Mouse (Mus musculus): ENCODE results near the gene Abhd17c. TPM values are rescaled to one million over a fixed set of nuclear protein-coding genes. Genes with fewer than 3 reads are reported as not detected.

The Abhd17c gene
- total and polyA plus RNA-seq, 3 experiments = 33.5 to 55.7 TPM; not detected in 1

DNA sequence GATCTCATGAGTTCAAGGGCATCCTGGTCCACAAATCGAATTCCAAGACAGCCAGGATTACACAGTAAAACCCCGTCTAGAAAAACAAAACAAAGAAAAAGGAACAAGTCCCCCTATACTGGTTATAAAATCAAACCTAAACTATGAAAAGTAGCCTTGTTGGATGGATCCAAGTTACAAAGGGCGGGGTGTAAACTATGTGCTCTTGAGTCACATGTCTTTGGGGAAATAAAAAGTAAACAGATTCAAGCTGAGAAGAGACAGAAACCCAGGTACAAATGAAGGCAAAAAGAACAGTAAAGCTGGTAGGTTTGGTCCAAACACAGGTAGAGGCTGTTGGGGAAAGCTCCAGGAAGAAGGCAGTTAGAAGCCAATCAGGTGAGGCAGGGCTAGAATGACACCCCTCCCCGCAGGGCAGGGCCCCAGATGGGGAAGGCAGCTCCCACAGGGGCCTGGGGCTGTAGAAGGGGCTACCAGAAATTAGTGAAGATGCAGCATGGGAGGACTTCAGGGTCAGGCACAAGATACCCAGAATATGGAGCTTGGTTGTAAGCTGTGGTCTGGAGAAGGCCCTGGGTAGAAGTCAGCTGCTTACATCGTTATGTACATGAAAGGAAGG, 31.4 kb downstream of the Abhd17c start:
- DNase-seq (ENCODE audit: low read depth, low spot score) = no peak
- H3K36me3 ChIP-seq (ENCODE audit: control insufficient read depth in 1 of 2, insufficient read depth in 2 of 2, low read length in 2 of 2) = peaks cover 0 to 52% of the 10 kb centered on the region in 2 experiments; a peak in 2 of 4 replicates
- no peak for TF ChIP-seq POLR2AphosphoS2 (IDR thresholded peaks at IDR 0.05; ENCODE audit: low read length)
- no peak for TF ChIP-seq USF1 (IDR thresholded peaks at IDR 0.05; ENCODE audit: low read depth, low read length)
- no peak for TF ChIP-seq JUND (IDR thresholded peaks at IDR 0.05; ENCODE audit: low read depth, low read length)
- TF ChIP-seq MYC (IDR thresholded peaks at IDR 0.05; ENCODE audit: low read depth, low read length) = no peak
- no peak for TF ChIP-seq CHD2 (IDR thresholded peaks at IDR 0.05; ENCODE audit: low read length)
- TF ChIP-seq NELFE (IDR thresholded peaks at IDR 0.05; ENCODE audit: low read depth, low read length) = no peak
- no peak for TF ChIP-seq CHD1 (IDR thresholded peaks at IDR 0.05; ENCODE audit: low read depth, low read length)
- TF ChIP-seq ZNF384 (IDR thresholded peaks at IDR 0.05; ENCODE audit: low read depth, low read length) = no peak
- TF ChIP-seq USF2 (IDR thresholded peaks at IDR 0.05; ENCODE audit: borderline replicate concordance in 1 of 2, insufficient read depth in 1 of 2, low read depth in 1 of 2, low read length in 2 of 2) = no peak
- TF ChIP-seq MAX (IDR thresholded peaks at IDR 0.05; ENCODE audit: low read length) = no peak
- TF ChIP-seq GABPA (IDR thresholded peaks at IDR 0.05; ENCODE audit: low read depth, low read length) = no peak
- no peak for TF ChIP-seq MAFK (IDR thresholded peaks at IDR 0.05; ENCODE audit: borderline replicate concordance, low read depth, low read length)
- TF ChIP-seq RAD21 (IDR thresholded peaks at IDR 0.05; ENCODE audit: low read depth, low read length) = no peak
- no peak for TF ChIP-seq MAZ (IDR thresholded peaks at IDR 0.05; ENCODE audit: low read depth, low read length)
- no peak for TF ChIP-seq ZC3H11A (IDR thresholded peaks at IDR 0.05; ENCODE audit: low read depth, low read length)
- TF ChIP-seq ELF1 (IDR thresholded peaks at IDR 0.05; ENCODE audit: low read depth, low read length) = no peak
- H3K9ac ChIP-seq (ENCODE audit: control insufficient read depth, low read depth, low read length, poor library complexity, severe bottlenecking) = no peak overlapping the region
- H3K9me3 ChIP-seq (replicated peaks; ENCODE audit: insufficient read depth, low read length) = no peaks in the 10 kb centered on the region
- H3K27me3 ChIP-seq (ENCODE audit: control insufficient read depth in 1 of 2, insufficient read depth in 2 of 2, low read length in 2 of 2) = no peaks in the 10 kb centered on the region
- peaks cover 23 to 44% of the 10 kb centered on the region in 2 experiments for H3K4me1 ChIP-seq (ENCODE audit: control insufficient read depth in 1 of 2, insufficient read depth in 2 of 2, low read length in 2 of 2)
- H3K4me3 ChIP-seq (ENCODE audit: control insufficient read depth in 1 of 2, insufficient read depth in 1 of 2, low read depth in 2 of 2, low read length in 2 of 2) = no peak overlapping the region
- peaks cover 49% of the 10 kb centered on the region for H3K79me2 ChIP-seq (ENCODE audit: control insufficient read depth, insufficient read depth, low read length, poor library complexity)
- no peak overlapping the region for H3K27ac ChIP-seq (ENCODE audit: control insufficient read depth, low read depth, low read length)

DNA sequence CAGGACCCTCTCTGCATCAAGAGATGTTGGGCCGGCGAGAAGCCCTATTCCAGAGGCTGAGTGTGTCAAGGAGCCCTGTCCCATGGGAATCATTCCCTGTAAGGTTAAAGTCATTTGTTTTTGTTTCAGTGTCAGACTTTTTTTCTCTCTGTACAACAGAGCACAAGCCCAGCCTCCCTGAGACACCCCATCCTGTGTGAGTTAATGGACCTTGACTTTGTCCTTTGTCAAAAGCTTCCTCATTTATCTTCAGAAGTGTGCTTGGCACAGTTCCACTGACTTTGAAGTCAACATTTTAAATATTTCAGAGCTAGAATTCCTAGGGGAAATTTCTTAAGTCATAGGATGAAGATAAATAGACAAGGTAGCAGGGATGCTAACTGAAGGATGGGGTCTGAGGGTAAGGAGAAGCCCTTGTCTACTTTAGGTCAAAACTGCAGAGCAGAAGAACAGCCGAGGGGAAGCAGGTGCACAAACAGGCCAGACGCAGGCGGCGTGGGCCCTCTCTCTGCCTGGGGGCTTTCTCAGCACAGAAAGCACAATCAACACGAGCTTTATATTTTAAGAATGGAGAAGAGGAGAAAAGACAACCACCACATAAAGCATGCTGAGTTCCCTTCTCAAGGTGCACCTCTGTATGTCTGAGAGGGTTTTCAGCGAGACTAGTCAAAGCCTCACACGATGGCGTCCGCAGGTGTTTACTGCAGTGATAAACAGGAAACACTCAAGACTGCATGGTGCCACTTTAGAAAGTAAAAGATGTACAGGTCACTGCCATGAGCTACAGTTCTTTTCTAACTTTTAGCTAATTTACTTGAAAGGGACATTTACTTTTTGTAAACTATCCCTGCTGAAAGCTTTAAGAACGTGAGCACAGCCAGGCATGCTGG, 32.2 kb downstream of the Abhd17c start:
- Histone ChIP-seq H3K36me3 (ENCODE audit: control insufficient read depth in 1 of 2, insufficient read depth in 2 of 2, low read length in 2 of 2) (peaks cover under 1 to 49% of the 10 kb centered on the region in 2 experiments; a peak in 3 of 4 replicates), H3K9me3 (replicated peaks; ENCODE audit: insufficient read depth, low read length) (no peaks in the 10 kb centered on the region), H3K4me1 (ENCODE audit: control insufficient read depth in 1 of 2, insufficient read depth in 2 of 2, low read length in 2 of 2) (peaks cover 23 to 40% of the 10 kb centered on the region in 2 experiments)

More for the DNA sequence above, 32.2 kb downstream of the Abhd17c start:
- 0 out of 2 replicates have a peak overlapping the region, but pooled peaks have one; percentile 12 for H3K27ac ChIP-seq (ENCODE audit: control insufficient read depth, low read depth, low read length)
- peaks cover 48% of the 10 kb centered on the region for H3K79me2 ChIP-seq (ENCODE audit: control insufficient read depth, insufficient read depth, low read length, poor library complexity)
- peak; percentile 58 for DNase-seq (ENCODE audit: low read depth, low spot score)
- H3K27me3 ChIP-seq (ENCODE audit: control insufficient read depth in 1 of 2, insufficient read depth in 2 of 2, low read length in 2 of 2) = no peaks in the 10 kb centered on the region
- TF ChIP-seq MAFK (IDR thresholded peaks at IDR 0.05; ENCODE audit: borderline replicate concordance, low read depth, low read length) = no peak
- TF ChIP-seq GATA1 (IDR thresholded peaks at IDR 0.05; ENCODE audit: low read depth, low read length) = no peak
- TF ChIP-seq TAL1 (IDR thresholded peaks at IDR 0.05; ENCODE audit: low read length) = no peak
- TF ChIP-seq ZNF384 (IDR thresholded peaks at IDR 0.05; ENCODE audit: low read depth, low read length) = no peak
- no peak for TF ChIP-seq MAX (IDR thresholded peaks at IDR 0.05; ENCODE audit: low read length)
- no peak for TF ChIP-seq E2F4 (IDR thresholded peaks at IDR 0.05; ENCODE audit: borderline replicate concordance, low read depth, low read length)
- no peak for TF ChIP-seq MYB (IDR thresholded peaks at IDR 0.05; ENCODE audit: low read depth, low read length)
- TF ChIP-seq SIN3A (IDR thresholded peaks at IDR 0.05; ENCODE audit: low read length) = no peak
- no peak for TF ChIP-seq CTCF (IDR thresholded peaks at IDR 0.05 in 2 of 3, conservative IDR thresholded peaks at IDR 0.05 in 1 of 3; ENCODE audit: control insufficient read depth in 1 of 3, insufficient read depth in 1 of 3, low read depth in 2 of 3, low read length in 3 of 3, poor library complexity in 1 of 3, severe bottlenecking in 1 of 3)
- no peak for TF ChIP-seq MXI1 (IDR thresholded peaks at IDR 0.05; ENCODE audit: low read depth, low read length)
- H3K9ac ChIP-seq (ENCODE audit: control insufficient read depth, low read depth, low read length, poor library complexity, severe bottlenecking) = no peak overlapping the region
- H3K4me3 ChIP-seq (ENCODE audit: control insufficient read depth in 1 of 2, insufficient read depth in 1 of 2, low read depth in 2 of 2, low read length in 2 of 2) = no peak overlapping the region

Measured in MEL (cell line).